Comparison of ENCODE assay signal across 12 mouse cellular contexts in the genomic region with DNA sequence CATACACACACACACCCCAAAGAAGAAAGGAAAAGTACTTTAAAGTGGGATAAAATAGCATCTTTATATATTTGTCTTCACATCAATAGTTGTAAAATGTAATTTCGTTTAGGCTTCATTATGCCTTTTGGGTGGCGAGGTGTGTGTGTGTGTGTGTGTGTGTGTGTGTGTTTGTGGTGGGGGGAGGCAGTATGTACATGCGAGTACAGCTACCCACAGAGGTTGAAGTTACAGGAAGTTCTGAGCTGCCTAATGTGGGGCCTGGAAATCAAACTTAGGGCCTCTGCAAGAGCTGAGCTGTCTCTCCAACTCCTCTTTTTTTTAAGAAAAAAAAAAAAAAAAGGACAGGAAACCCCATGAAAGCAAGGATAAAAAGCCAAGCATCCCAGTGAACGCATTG. TPM values are rescaled to one million over a fixed set of nuclear protein-coding genes. Genes with fewer than 3 reads are reported as not detected.
DNase-seq lines count a peak whose midpoint lies in the region; ATAC-seq lines count a peak whose summit lies in the region.
"Had no signal": no experiment of that assay in that cellular context is flagged by ENCODE, and none has a peak within 500 bp of the region (broad histone marks: within the 10 kb centered on the region; RNA-seq: fewer than 3 reads in every experiment).

No protein-coding gene starts in this region.

- ATAC-seq in intestine, embryonic 16.5 days, result no peak
- no peak for ATAC-seq in stomach, embryonic 15.5 days (ENCODE audit: insufficient read depth, low FRiP score, low read depth)

- WGBS in intestine, embryonic 16.5 days, result 72% methylated on average over 4 of the region's 4 CpGs
- WGBS in stomach, embryonic 15.5 days, result 71% methylated on average over 4 of the region's 4 CpGs

- peaks cover 19% of the 10 kb centered on the region for H3K4me1 ChIP-seq in intestine, embryonic 16.5 days (ENCODE audit: control insufficient read depth, insufficient read depth, low read length)
- H3K4me1 ChIP-seq in stomach, embryonic 15.5 days, result 0 out of 2 replicates have a peak, but pooled peaks cover 7% of the 10 kb centered on the region
- H3K4me1 ChIP-seq: hindbrain, embryonic 15.5 days had no signal

- H3K27ac ChIP-seq in intestine, embryonic 16.5 days (ENCODE audit: low read length), result peak overlapping the region; percentile 61
- H3K27ac ChIP-seq in stomach, embryonic 15.5 days, result peak overlapping the region; percentile 83
- H3K27ac ChIP-seq: hindbrain, embryonic 15.5 days had no signal

- H3K9me3 ChIP-seq in intestine, embryonic 16.5 days (ENCODE audit: control insufficient read depth, low read length), result no peaks in the 10 kb centered on the region
- no peaks in the 10 kb centered on the region for H3K9me3 ChIP-seq in stomach, embryonic 15.5 days
- H3K9me3 ChIP-seq: G1E; heart, embryonic 12.5 days; hindbrain, embryonic 15.5 days had no signal

- H3K27me3 ChIP-seq in intestine, embryonic 16.5 days (replicated peaks; ENCODE audit: control insufficient read depth, insufficient read depth, low read length), result no peaks in the 10 kb centered on the region
- no peaks in the 10 kb centered on the region for H3K27me3 ChIP-seq in stomach, embryonic 15.5 days (replicated peaks)
- H3K27me3 ChIP-seq: heart, embryonic 12.5 days; hindbrain, embryonic 15.5 days had no signal

- no peak overlapping the region for H3K4me2 ChIP-seq in intestine, embryonic 16.5 days (ENCODE audit: low read depth, low read length)
- no peak overlapping the region for H3K4me2 ChIP-seq in stomach, embryonic 15.5 days
- H3K4me2 ChIP-seq: heart, embryonic 12.5 days; hindbrain, embryonic 15.5 days; lung, embryonic 14.5 days had no signal

- DNase-seq in CD4-positive helper T cell, adult 2 months (ENCODE audit: low read depth, low spot score), result peak; percentile 32
- DNase-seq in CD8-positive naive resting alpha-beta T cell, adult 2 months (ENCODE audit: low read depth in 2 of 2, low spot score in 2 of 2), result peak; percentile 8 to 20
- DNase-seq in adrenal gland, adult 18-20 months (ENCODE audit: low spot score in 2 of 2), result no peak
- DNase-seq in right cerebral cortex, postnatal 25 days, result no peak
- no peak for DNase-seq in c-Kit-positive CD71-positive TER-119-positive erythroid progenitor cells, embryonic 14.5 days (ENCODE audit: low spot score)
- DNase-seq: spleen, adult 18-20 months had no signal

- no peaks in the 10 kb centered on the region for H3K36me3 ChIP-seq in intestine, embryonic 16.5 days (ENCODE audit: control insufficient read depth, insufficient read depth, low read length)
- H3K36me3 ChIP-seq in stomach, embryonic 15.5 days, result no peaks in the 10 kb centered on the region
- H3K36me3 ChIP-seq: G1E; heart, embryonic 12.5 days; hindbrain, embryonic 15.5 days had no signal

- H3K4me3 ChIP-seq in intestine, embryonic 16.5 days (ENCODE audit: low read length), result no peak overlapping the region
- no peak overlapping the region for H3K4me3 ChIP-seq in stomach, embryonic 15.5 days (replicated peaks)
- H3K4me3 ChIP-seq: heart, embryonic 12.5 days; hindbrain, embryonic 15.5 days had no signal

- no peak overlapping the region for H3K9ac ChIP-seq in intestine, embryonic 16.5 days (ENCODE audit: low read depth, low read length)
- H3K9ac ChIP-seq in stomach, embryonic 15.5 days, result no peak overlapping the region
- H3K9ac ChIP-seq: heart, embryonic 12.5 days; hindbrain, embryonic 15.5 days; lung, embryonic 14.5 days had no signal

RNA-seq across cellular contexts. Expression of gene Wipi1, which starts 57.8 kb away (rescaled TPM):
- polyA plus RNA-seq in intestine, embryonic 16.5 days (2015; fragmentation: Nextera tagmentation; extraction: Ambion mirVana), result 27.3 and 27.5 TPM in 2 replicates
- polyA plus RNA-seq in stomach, embryonic 15.5 days (2015; fragmentation: Nextera tagmentation; extraction: Ambion mirVana), result 36.4 and 37.5 TPM in 2 replicates
- 10 to 100 TPM; 18.1 to 28.9 TPM for total RNA-seq in adrenal gland, adult 18-20 months (2021)

Comparison
In these comparisons a context has a peak if more than half of its experiments do, and no peak if none do; other contexts are left out.
1. DNase-seq: peak in CD4-positive helper T cell, adult 2 months (single experiment) and CD8-positive naive resting alpha-beta T cell, adult 2 months (2 of 2); none in adrenal gland, adult 18-20 months (0 of 2), right cerebral cortex, postnatal 25 days (single experiment) and c-Kit-positive CD71-positive TER-119-positive erythroid progenitor cells, embryonic 14.5 days (single experiment).